Mouse (Mus musculus): ENCODE data around the gene Clec4g.
"Not testable (repeated sequence)": the region's sequence is repeated elsewhere in the genome, so short reads cannot be mapped to it uniquely, and the experiment has no call there.

Gene Clec4g

DNA sequence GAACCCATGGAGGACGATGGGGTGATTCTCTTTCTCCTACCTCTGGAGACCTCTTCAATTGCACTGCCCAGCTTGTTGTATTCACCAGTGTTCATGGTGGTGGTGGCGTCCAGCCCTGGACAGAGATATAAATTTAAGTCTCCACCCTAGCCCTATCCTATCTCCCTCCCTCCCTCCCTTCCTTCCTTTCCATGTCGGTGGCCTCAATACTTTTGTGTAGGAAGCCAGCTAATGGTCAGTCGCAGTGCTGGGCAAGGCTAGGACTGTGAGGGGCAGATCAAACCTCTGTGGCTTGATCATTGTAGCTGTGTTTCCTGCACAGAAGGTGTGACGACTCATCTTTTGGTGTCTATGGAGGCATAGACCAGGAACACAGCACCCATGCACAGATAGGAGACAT, at the start of gene Clec4g:
Gene Clec4g (minus strand): TSS at position 101 of the 400 bp plus-strand sequence.
- no peak for DNase-seq (ENCODE audit: extremely low spot score, low read depth, low spot score)

DNA sequence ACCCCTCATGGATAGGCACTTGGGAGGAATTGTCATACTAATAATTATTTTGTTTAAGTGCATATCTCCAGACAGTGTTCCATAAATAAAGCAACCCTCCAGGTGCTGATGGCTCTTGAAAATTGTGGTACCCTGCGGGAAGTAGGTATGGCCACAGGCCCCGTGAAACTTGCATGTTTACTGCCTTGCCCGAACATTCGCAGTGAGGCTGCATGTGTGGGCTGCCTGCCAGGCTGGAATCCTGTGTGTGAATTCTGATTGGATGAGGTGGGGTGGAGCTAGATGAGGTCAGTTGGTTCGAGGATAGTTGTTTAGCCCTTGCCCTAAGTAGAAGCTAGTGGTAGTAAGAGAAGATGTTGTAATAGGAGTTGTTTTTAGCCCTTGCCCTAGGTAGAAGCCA, 48.2 kb upstream of the Clec4g start:
- DNase-seq (ENCODE audit: extremely low spot score, low read depth, low spot score) = not testable (repeated sequence)

DNA sequence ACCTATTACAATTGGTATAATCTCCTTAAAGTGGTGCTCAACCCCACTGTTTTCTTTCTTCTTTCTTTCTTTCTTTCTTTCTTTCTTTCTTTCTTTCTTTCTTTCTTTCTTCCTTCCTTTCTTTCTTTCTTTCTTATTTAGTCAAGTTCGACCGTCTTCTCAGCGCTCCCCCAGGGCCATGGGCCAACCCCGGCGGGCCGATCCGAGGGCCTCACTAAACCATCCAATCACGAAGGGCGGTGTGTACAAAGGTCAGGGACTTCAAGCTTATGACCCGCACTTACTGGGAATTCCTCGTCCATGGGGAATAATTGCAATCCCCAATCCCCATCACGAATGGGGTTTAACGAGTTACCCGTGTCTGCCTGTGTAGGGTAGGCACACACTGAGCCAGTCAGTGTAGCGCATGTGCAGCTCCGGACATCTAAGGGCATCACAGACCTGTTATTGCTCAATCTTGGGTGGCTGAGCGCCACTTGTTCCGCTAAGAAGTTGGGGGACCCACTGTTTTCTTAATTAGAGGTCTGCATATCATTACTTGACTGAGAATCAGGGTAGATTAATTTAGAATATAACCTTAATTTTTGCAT, 33.9 kb upstream of the Clec4g start:
- DNase-seq (ENCODE audit: extremely low spot score, low read depth, low spot score) = peak; percentile 100

DNA sequence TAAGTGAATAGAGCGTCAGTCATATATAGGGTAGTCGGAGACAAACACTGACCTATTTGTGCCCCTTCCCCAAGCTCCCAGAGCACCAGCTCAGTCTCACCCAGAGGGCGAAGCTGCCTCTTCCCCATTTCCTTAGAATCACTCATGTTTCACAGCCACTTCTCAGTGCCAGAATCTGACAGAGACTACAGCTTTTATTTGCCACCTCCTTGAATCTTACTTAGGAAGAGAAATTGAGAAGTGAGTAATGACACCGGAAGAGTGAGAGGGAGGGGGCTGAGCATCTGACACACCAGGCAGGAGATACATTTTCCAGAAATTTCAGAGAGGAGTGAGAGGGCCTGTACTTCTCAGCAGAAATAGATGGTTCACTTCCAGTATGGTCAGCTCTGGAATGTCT, 28.3 kb upstream of the Clec4g start, which contains the start of gene Cd209a:
Gene Cd209a (minus strand): TSS at position 224 of the 400 bp plus-strand sequence.
- no peak for DNase-seq (ENCODE audit: extremely low spot score, low read depth, low spot score)

DNA sequence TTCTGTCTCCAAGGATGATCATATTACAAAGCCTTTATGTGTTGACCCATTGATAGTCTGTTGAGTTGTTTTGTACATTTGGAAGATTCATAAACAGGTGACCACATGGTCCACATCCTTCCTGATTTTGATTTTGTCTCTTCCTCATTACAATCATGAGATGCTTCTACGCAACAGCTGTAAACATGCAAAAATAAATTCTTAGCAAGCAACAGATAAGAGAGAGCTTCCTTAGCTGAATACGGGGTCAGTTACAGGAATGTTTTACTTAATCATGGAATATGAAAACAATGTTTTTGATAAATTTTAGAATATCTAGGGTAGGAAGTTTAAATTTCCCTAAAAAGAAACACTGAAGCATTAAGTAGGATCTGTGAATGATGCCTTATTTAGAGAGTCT, 16.5 kb upstream of the Clec4g start:
- DNase-seq (ENCODE audit: extremely low spot score, low read depth, low spot score) = no peak

GRCm38 (mm10) chr8:3735599-3735998, 15.1 kb upstream of the Clec4g start:
- no peak for DNase-seq (ENCODE audit: extremely low spot score, low read depth, low spot score)

- no peak for DNase-seq (ENCODE audit: extremely low spot score, low read depth, low spot score)
Observed at GRCm38 (mm10) chr8:3734084-3734483, 13.6 kb upstream of the Clec4g start.

- DNase-seq (ENCODE audit: extremely low spot score, low read depth, low spot score) = no peak
Observed at GRCm38 (mm10) chr8:3721041-3721440, 590 bp upstream of the Clec4g start.

DNA sequence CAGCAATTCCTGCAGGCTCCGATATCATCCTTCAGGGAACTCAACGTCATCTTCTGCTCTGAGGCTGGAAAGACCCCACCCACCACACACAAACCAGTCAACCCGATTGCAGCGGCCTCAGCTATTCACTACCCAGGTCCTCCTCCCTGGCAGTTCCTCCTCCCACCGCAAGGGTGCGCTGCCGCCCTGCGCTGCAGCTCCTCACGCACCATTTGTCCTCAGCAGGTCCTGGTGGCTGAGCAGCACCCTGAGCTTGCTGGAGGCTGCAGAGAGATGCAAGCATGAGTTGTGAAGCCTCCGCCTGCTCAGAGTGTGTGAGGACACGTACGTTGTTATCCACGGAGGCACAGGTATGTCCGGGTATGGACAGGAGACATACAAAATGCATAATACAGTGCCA, 1.9 kb downstream of the Clec4g start:
- no peak for DNase-seq (ENCODE audit: extremely low spot score, low read depth, low spot score)

- DNase-seq (ENCODE audit: extremely low spot score, low read depth, low spot score) = no peak
Observed at GRCm38 (mm10) chr8:3717321-3717954, 3.0 kb downstream of the Clec4g start.

- no peak for DNase-seq (ENCODE audit: extremely low spot score, low read depth, low spot score)
Observed at GRCm38 (mm10) chr8:3711646-3712045, 8.8 kb downstream of the Clec4g start.

- DNase-seq (ENCODE audit: extremely low spot score, low read depth, low spot score) = no peak
Observed at GRCm38 (mm10) chr8:3710312-3710711, 10.1 kb downstream of the Clec4g start.

GRCm38 (mm10) chr8:3707611-3708010, 12.8 kb downstream of the Clec4g start:
- DNase-seq (ENCODE audit: extremely low spot score, low read depth, low spot score) = no peak

DNA sequence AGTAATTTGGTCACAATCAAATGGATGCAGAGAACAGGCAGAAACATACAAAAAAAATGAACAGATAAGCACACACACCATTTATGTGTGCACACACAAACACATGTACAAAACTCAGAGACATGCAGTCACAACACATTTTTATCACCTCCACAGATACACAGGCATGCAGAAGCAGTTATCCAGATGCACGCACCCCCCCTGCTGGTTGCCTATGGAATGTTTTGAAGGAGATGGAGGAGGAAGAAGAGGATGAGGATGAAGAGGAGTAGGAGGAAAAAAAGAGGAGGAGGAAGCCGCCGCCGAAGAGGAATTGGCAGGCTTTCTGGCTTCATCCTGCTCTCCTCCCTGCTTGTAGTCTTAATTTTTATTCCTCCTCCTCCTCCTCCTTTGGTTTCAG, 14.7 kb downstream of the Clec4g start:
- no peak for DNase-seq (ENCODE audit: extremely low spot score, low read depth, low spot score)

GRCm38 (mm10) chr8:3701491-3701890, 19.0 kb downstream of the Clec4g start:
- no peak for DNase-seq (ENCODE audit: extremely low spot score, low read depth, low spot score)

DNA sequence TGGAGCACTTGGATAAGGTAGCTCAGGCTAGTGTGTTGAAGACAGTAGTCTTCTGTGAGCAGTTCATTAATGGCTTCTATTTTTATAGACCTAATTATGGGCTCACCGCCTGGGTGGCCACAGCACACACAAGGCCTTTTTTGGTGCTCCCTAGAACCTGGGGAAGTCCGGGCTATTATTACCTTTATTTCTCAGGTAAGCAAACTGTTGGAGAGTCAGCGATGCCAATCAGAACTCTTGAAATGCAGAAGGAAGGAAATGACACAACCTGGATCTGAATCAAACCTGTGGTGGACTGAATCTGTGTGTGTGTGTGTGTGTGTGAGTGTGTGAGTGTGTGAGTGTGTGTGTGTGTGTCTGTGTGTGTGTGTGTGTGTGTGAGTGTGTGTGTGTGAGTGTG, 26.3 kb downstream of the Clec4g start, which contains the start of gene Fcer2a:
Gene Fcer2a (minus strand): TSS at position 55 of the 400 bp plus-strand sequence.
- DNase-seq (ENCODE audit: extremely low spot score, low read depth, low spot score) = no peak

DNA sequence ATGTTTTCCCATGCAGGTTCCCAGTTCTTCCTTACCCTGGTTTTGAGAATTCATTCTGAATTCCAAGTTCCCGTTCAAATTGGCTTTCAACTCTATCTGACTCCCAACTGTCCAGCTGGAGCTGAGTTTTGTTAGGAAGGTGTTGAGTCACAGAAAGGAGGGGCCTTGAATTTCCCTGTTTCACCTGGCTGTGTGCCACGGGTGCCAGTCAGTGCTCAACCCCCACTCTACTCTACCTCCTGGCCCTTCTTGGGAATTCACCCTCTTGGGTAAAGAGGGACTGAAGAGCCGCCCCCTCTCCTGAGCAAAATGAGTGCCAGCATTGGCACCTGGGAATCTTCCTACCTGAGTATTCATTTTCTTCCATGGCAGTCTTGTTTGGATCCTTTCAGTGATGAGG, 29.7 kb downstream of the Clec4g start:
- no peak for DNase-seq (ENCODE audit: extremely low spot score, low read depth, low spot score)

DNA sequence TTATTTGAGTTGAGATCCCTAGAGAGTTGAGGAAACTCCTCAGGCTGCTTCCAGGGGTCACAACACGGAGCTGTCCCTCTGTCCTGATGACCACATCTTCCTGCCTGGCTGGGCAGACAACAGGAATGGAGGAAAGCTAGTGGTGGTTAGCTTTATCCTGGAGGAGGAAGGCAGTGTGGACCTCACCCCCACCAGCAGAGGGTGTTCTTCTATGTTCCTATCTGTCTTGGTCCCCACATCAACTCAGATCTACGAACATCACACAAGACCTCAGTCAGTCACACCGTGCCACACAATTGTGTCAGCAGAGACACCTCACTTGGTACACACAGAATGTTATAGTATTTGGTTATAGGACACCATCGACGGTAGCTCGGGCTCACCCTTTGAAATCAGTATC, 32.9 kb downstream of the Clec4g start:
- no peak for DNase-seq (ENCODE audit: extremely low spot score, low read depth, low spot score)

- no peak for DNase-seq (ENCODE audit: extremely low spot score, low read depth, low spot score)
Observed at GRCm38 (mm10) chr8:3685422-3685821, 35.0 kb downstream of the Clec4g start.

- DNase-seq (ENCODE audit: extremely low spot score, low read depth, low spot score) = no peak
Observed at GRCm38 (mm10) chr8:3684530-3684929, 35.9 kb downstream of the Clec4g start.

DNA sequence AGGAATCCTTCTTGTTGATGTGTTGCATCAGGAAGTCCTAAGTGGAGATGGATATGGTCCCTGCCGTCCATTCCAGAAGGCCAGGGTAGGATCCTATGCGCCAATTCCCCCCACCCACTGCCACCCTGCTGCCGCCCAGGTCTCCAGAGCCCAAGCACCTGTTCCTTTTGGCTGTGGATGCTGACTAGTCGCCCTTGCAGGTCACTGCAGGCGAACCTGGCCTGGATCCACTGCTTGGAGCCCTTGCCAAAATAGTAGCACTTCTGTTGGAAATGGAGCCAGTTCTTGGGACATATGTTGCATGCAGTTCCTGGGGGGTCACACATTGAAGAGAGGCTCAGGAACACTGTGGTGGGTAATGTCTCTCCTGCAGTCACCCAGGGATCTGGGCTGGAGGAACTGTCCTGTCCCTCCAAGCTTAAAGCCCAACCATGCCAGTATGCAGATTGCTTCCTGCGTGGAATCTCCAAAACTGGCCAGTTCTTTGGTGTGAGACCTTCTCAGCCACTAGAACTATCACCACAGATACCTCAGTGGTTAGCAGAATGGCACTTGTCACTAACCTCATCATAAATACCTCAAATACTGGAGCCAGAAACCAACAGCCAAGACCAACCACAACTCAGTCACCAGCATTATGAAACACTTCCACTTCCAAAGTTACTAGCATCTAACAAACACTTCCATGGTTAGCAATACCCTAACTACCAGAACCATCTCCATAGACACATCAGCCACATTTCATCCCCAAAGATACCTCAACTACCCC, 36.9 kb downstream of the Clec4g start:
- no peak for DNase-seq (ENCODE audit: extremely low spot score, low read depth, low spot score)

DNA sequence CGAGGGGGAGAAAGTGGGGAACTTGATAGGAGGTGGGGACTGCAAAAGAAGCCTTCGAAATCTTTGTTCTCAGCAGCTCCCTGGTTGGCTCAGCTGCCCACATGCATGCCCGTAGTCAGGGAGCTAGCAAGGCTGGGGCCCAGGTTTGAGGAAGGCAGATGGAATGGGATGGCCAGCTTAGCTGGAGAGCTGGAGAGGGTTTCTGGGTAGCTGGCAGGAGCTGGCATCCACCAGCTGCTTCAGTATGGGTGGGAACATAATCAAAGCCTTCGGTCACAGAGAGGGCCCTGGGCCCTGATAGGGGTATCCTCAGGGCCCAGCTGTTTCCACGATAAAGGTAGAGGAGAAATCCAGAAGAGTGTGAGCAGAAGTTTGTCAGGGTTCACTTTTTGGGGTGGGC, 38.0 kb downstream of the Clec4g start:
- DNase-seq (ENCODE audit: extremely low spot score, low read depth, low spot score) = no peak

Measured in hindlimb bud, embryonic 11.5 days (tissue).